Mouse (Mus musculus) midbrain, postnatal 0 days (tissue): ENCODE measurements around the gene Hmbs. TPM values are rescaled to one million over a fixed set of nuclear protein-coding genes. Genes with fewer than 3 reads are reported as not detected.
"Not testable (repeated sequence)": the region's sequence is repeated elsewhere in the genome, so short reads cannot be mapped to it uniquely, and the experiment has no call there.

Experiments used
- ATAC-seq: fragments of 200-750 bp; cut with Nextera tagmentation; 2 replicates; pipeline ENCODE4 v1.8.0; 2017; ENCODE audit warnings: moderate number of reproducible peaks, mild to moderate bottlenecking, moderate TSS enrichment, moderate library complexity; ENCODE audit not compliant: low FRiP score
- DNase-seq: peaks from one replicate; pipeline ENCODE4 v3.0.0-alpha.2; 2015; ENCODE audit warnings: low spot score
- H3K27ac ChIP-seq: fragments of 300-500 bp; sonication (generic); 2 replicates; pipeline ENCODE4 v1.5.1; 2014; ENCODE audit warnings: low read depth, mild to moderate bottlenecking, low read length, mixed read lengths
- H3K27me3 ChIP-seq: fragments of 300-500 bp; sonication (generic); 2 replicates; pipeline ENCODE4 v1.6.1; 2014; ENCODE audit warnings: low read length, control low read depth, mixed read lengths; ENCODE audit not compliant: insufficient read depth
- H3K36me3 ChIP-seq: fragments of 300-500 bp; sonication (generic); 2 replicates; pipeline ENCODE4 v1.6.1; 2014; ENCODE audit warnings: low read length, control low read depth, mixed read lengths; ENCODE audit not compliant: insufficient read depth
- H3K4me1 ChIP-seq: fragments of 300-500 bp; sonication (generic); 2 replicates; pipeline ENCODE4 v1.6.1; 2014; ENCODE audit warnings: mild to moderate bottlenecking, control low read depth, antibody characterized with exemption, low read length, mixed read lengths; ENCODE audit not compliant: insufficient read depth
- H3K4me2 ChIP-seq: fragments of 300-500 bp; sonication (generic); 2 replicates; pipeline ENCODE4 v1.6.1; 2014; ENCODE audit warnings: low read depth, mild to moderate bottlenecking, low read length, mixed read lengths; ENCODE audit not compliant: poor library complexity, severe bottlenecking
- H3K4me3 ChIP-seq: fragments of 300-500 bp; sonication (generic); 2 replicates; pipeline ENCODE4 v1.5.1; 2014; ENCODE audit warnings: low read depth, mild to moderate bottlenecking, low read length, moderate library complexity
- H3K9ac ChIP-seq: fragments of 300-500 bp; sonication (generic); replicated peaks from 2 replicates; pipeline ENCODE4 v1.6.1; 2014; ENCODE audit warnings: mild to moderate bottlenecking, low read length, moderate library complexity, mixed read lengths; ENCODE audit not compliant: poor library complexity, severe bottlenecking
- H3K9me3 ChIP-seq: fragments of 300-500 bp; sonication (generic); 2 replicates; pipeline ENCODE4 v1.6.1; 2016; ENCODE audit warnings: low read length, control low read depth
- CTCF ChIP-seq: IDR thresholded peaks from 2 replicates; pipeline ENCODE4 v1.5.1; 2016; ENCODE audit warnings: antibody characterized with exemption, mild to moderate bottlenecking
- WGBS: fragments of 180-500 bp; shearing (Covaris S2); extraction: QIAGEN DNeasy Blood & Tissue Kit; methylation state at CpG from one replicate; pipeline ENCODE4 v1.1.7; 2014; 5-methylcytosine and 5-hydroxymethylcytosine counted together
- polyA plus RNA-seq: library from polyadenylated mRNA; unstranded; fragments of >200 nt; fragmentation: Nextera tagmentation; extraction: Ambion mirVana; gene quantifications from 2 replicates; pipeline ENCODE4 v1.2.1, GENCODE M21; 2015
- total RNA-seq: library from RNA; depleted of rRNA; stranded (reverse); fragments of >200 nt; gene quantifications from 2 replicates; pipeline ENCODE4 v1.2.3, GENCODE M21; 2014

Gene Hmbs
- total and polyA plus RNA-seq, 2 experiments from 2014 or later, result 30.1 to 55.5 TPM

DNA sequence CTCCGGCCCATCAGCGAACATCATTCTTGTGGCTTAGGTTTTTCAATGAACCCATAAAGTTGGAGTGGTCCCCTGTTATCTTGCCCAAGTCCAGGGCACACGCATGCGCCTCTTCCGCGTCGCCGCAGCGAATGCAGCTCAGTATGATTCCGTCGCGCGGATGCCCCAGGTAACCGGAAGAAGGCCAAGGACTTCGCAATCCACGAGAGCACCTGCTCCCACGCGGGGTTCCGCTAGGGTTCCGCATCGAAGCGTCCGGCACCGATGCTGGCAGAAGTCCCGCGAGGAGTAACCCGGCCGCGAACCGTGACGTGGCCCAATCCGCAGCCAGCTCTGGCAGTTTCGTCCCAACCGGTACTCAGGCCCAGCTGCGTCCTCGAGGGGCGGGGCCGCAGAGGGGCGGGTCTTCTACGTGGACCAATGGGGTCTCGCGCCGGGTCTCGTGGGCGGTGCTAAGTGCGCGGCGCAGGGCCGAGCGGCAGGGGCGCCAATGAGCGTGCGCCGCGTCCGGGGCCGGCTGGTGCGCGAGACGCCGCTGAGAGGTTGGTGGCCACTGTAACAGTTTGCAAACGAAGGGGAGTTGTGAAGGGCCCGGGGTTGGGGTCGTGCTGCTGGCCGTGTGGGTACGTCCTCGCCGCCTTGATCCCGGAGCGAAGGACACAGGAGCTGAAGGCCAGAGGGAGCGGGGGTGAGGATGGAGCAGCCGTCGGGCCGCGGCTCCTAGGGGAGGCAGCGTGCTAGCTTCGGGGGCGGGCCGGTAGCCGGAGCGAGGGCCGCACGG is 35.2 kb upstream of the Hmbs start, which contains the start of gene Hyou1:
Hyou1 (plus strand) TSS at position 437 of the 781 bp plus-strand sequence.
- peak; percentile 62 for TF ChIP-seq CTCF
- Histone ChIP-seq H3K4me3 (peak within 1 kb of the TSS; percentile 92), H3K9me3 (no peaks in the 10 kb centered on the region), H3K4me1 (peaks cover 9% of the 10 kb centered on the region; the same call in 1 of the 2 replicates), H3K9ac (peak within 1 kb of the TSS; percentile 95), H3K27ac (peak within 1 kb of the TSS; percentile 86), H3K27me3 (no peaks in the 10 kb centered on the region), H3K36me3 (peaks cover 31% of the 10 kb centered on the region), H3K4me2 (peak within 1 kb of the TSS; percentile 94)
- under 1% methylated on average over 76 of the region's 83 CpGs for WGBS
- DNase-seq, result peak; percentile 98
- ATAC-seq, result peak; percentile 98

DNA sequence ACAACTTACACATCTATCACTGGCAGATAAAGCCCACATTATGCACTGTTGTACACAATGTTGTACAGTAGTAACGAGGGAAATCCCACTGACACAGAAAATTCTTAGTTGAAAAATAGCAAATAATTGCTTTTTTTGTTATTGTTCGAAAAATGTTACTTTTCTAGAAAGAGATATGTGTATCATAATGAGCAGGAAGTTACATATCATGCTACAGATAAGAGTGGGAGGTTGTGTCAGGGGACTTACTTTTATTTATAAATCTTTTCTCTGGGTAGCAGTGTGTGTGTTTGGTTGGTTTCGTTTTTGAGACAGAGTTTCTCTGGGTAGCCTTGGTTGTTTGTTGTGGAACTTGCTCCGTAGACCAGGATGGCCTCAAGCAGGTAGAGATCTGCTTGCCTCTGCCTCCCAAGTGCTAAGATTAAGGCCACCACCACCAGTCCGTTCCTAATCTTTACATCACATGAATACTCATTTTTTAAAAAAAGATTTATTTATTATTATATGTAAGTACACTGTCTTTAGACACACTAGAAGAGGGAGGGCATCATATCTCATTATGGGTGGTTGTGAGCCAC is 34.2 kb upstream of the Hmbs start:
- Histone ChIP-seq H3K4me2 (peak overlapping the region; percentile 55), H3K27ac (peak overlapping the region; percentile 86; the same call in 1 of the 2 replicates), H3K9me3 (no peaks in the 10 kb centered on the region), H3K36me3 (peaks cover 21% of the 10 kb centered on the region), H3K9ac (0 out of 2 replicates have a peak overlapping the region, but pooled peaks have one; percentile 74), H3K4me3 (peak overlapping the region; percentile 92), H3K4me1 (peaks cover 9% of the 10 kb centered on the region; the same call in 1 of the 2 replicates), H3K27me3 (no peaks in the 10 kb centered on the region)
- no peak for ATAC-seq
- WGBS, result 92% methylated on average over 5 of the region's 5 CpGs
- DNase-seq, result no peak
- TF ChIP-seq CTCF, result no peak

DNA sequence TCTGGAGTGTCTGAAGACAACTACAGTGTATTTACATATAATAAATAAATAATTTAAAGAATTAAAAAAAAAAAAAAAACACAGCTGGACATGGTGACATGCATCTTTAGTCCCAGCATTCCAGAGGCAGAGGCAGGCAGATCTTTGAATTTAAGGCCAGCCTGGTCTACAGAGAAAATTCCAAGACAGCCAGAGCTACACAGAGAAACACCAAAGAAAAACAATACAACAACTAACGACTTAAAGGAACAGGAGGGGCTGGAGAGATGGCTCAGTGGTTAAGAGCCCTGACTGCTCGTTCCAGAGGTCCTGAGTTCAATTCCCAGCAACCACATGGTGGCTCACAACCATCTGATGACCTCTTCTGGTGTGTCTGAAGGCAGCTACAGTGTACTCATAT is 33.3 kb upstream of the Hmbs start:
- ATAC-seq, H3K9ac ChIP-seq, H3K9me3 ChIP-seq, H3K27me3 ChIP-seq, H3K4me2 ChIP-seq, H3K4me1 ChIP-seq, DNase-seq, H3K27ac ChIP-seq, H3K4me3 ChIP-seq: not testable (repeated sequence)
- 91% methylated on average over 2 of the region's 2 CpGs for WGBS
- H3K36me3 ChIP-seq, result peaks cover 12% of the 10 kb centered on the region

DNA sequence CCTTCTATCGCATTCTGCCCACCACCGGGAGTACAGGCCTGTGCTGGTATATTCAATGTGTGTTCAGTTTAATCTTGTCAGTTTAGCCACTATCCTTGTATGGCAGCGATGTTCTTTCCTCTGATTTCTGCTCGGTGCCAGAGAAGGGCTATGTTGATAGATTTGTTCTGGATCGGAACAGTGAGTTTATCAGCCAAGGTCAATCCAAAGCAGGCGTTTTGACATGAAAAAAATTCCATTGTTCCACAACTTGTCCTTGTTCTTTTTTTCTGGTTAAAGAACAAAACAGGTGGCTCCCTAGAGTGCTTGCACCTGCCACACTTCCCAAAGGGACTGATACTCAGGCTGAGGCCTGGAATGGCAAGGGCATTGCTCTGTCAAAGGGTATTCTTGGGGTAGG is 32.1 kb upstream of the Hmbs start:
- TF ChIP-seq CTCF, result no peak
- H3K4me1 ChIP-seq, result peaks cover 9% of the 10 kb centered on the region; the same call in 1 of the 2 replicates
- H3K4me2 ChIP-seq, result no peak overlapping the region
- no peaks in the 10 kb centered on the region for H3K27me3 ChIP-seq
- ATAC-seq (no peak), DNase-seq (no peak)
- 90% methylated on average over 6 of the region's 6 CpGs for WGBS
- peaks cover under 1% of the 10 kb centered on the region; the same call in 1 of the 2 replicates for H3K36me3 ChIP-seq
- H3K27ac ChIP-seq, result no peak overlapping the region
- H3K9me3 ChIP-seq, result no peaks in the 10 kb centered on the region
- no peak overlapping the region for H3K4me3 ChIP-seq
- H3K9ac ChIP-seq, result no peak overlapping the region

DNA sequence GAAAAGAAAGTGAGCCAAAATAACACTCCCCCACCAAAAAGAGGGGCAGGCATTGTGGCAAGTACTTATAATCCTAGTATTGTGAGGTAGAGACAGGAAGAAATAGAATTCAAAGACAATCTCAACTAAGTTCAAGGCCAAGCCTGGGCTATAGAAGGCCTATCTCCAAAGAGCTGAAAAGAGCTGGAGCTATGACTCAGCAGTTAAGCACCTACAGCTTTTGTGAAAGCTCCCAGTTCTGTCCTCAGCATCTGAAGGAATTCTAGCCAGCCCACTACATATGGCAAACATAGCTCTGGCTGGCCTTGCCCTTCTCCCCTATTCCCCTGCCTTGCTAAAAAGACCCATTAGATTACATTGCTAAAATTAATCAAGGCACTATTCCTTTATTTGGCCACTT is 29.4 kb upstream of the Hmbs start:
- Histone ChIP-seq H3K4me1 (no peaks in the 10 kb centered on the region), H3K27me3 (no peaks in the 10 kb centered on the region)
- ATAC-seq, result no peak

DNA sequence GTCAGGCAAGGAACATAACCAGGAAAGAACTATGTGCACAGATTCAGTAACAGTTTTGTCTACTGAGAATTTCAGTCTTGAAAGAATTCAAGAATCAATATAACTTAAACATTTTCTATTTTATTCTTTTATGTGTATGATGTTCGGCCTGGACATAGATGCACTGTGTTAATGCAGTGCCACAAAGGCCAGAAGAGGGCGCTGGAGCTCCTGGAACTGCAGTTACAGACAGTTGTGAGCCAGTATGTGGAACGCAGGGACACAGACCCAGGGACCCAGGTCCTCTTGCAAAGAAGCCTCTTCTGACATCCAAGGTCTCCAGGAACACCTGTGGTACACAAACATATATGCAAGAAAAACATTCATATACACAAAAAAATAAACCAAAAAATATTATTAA is 20.5 kb upstream of the Hmbs start:
- H3K4me3 ChIP-seq, result no peak overlapping the region
- no peaks in the 10 kb centered on the region for H3K9me3 ChIP-seq
- H3K4me1 ChIP-seq, result 0 out of 2 replicates have a peak, but pooled peaks cover 3% of the 10 kb centered on the region
- WGBS, result 58% methylated on average over 3 of the region's 3 CpGs
- TF ChIP-seq CTCF, result peak; percentile 43
- H3K4me2 ChIP-seq, result no peak overlapping the region
- H3K27ac ChIP-seq, result no peak overlapping the region
- ATAC-seq, result no peak
- H3K27me3 ChIP-seq, result no peaks in the 10 kb centered on the region
- no peaks in the 10 kb centered on the region for H3K36me3 ChIP-seq
- H3K9ac ChIP-seq, result no peak overlapping the region
- no peak for DNase-seq

More for the DNA sequence above, 29.4 kb upstream of the Hmbs start:
- Histone ChIP-seq H3K36me3 (no peaks in the 10 kb centered on the region), H3K9ac (no peak overlapping the region), H3K4me2 (no peak overlapping the region), H3K27ac (no peak overlapping the region), H3K9me3 (no peaks in the 10 kb centered on the region), H3K4me3 (no peak overlapping the region)
- DNase-seq, result no peak
- no peak for TF ChIP-seq CTCF

DNA sequence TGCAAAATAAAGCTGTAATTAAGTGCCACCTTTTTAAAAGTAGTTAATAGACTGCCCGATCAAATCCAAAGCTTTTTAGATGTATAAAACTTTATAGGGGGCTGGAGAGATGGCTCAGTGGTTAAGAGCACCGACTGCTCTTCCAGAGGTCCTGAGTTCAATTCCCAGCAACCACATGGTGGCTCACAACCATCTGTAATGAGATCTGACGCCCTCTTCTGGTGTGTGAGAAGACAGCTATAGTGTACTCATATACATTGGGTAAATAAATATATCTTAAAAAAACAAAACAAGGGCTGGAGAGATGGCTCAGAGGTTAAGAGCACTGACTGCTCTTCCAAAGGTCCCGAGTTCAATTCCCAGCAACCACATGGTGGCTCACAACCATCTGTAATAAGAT is 17.9 kb upstream of the Hmbs start:
- Histone ChIP-seq H3K4me2 (peak overlapping the region; percentile 66), H3K4me3 (peak overlapping the region; percentile 65), H3K27ac (0 out of 2 replicates have a peak overlapping the region, but pooled peaks have one; percentile 78)
- not testable (repeated sequence) for H3K9me3 ChIP-seq, H3K36me3 ChIP-seq, DNase-seq, H3K4me1 ChIP-seq, H3K27me3 ChIP-seq, H3K9ac ChIP-seq
- peak; percentile 47; the same call in 1 of the 2 replicates for ATAC-seq
- WGBS, result 43% methylated on average over 4 of the region's 4 CpGs
